Mouse (Mus musculus): ENCODE results near the gene Pigv.
A peak's percentile ranks its signal among the peaks of the same experiment; 100 is the strongest.

DNA sequence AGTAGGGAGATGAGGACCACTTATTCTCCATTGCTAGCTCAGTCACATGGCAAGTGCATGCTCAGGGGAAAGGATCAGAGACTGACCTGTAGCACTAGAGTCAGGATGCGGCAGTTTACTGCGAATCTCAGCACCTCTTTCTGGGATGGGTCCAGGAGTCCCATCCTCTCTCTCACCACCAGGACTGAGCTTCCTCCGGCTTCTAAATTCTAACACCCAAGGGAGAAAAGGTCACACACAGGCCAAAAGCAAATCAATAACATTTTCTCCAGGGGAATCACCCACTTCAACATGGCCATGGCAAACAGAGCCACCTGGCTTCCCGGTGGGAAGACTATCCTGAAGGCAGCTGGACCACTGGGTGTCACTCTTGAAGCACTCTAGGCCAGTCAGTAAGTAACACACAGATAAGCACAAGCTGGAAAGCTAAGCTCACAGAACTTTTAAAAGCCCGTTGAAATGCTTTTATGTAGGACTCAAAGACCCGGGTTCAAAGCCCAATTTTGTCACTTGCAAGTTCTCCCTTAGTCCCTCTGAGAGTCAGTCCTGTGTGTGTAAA lies 2.7 kb downstream of the Pigv start:
- TF ChIP-seq POLR2A (IDR thresholded peaks at IDR 0.05; ENCODE audit: low read depth, low read length) (no peak), CTCF (conservative IDR thresholded peaks at IDR 0.05; ENCODE audit: insufficient read depth, insufficient read length, low read depth, low read length) (peak; percentile 49)

Measured in kidney, adult 2 months (tissue).